Mouse (Mus musculus) kidney, adult 2 months (tissue): ENCODE data around the gene Cmas.

Experiments
- CTCF ChIP-seq: fragments of 200-500 bp; conservative IDR thresholded peaks from 2 replicates; pipeline ENCODE4 v1.5.1; 2011; ENCODE audit warnings: low read depth, mild to moderate bottlenecking, control low read depth, low read length, moderate library complexity, mixed read lengths; ENCODE audit not compliant: insufficient read depth, insufficient read length
- POLR2A ChIP-seq: fragments of 200-500 bp; IDR thresholded peaks from one replicate; pipeline ENCODE4 v1.6.1; 2011; ENCODE audit warnings: low read depth, low read length, control low read depth

GRCm38 (mm10) chr6:142717186-142717585 lies 39.3 kb upstream of the Cmas start:
- no peak for TF ChIP-seq CTCF
- no peak for TF ChIP-seq POLR2A
